Mouse (Mus musculus): ENCODE results near the gene Csrnp1.

DNA sequence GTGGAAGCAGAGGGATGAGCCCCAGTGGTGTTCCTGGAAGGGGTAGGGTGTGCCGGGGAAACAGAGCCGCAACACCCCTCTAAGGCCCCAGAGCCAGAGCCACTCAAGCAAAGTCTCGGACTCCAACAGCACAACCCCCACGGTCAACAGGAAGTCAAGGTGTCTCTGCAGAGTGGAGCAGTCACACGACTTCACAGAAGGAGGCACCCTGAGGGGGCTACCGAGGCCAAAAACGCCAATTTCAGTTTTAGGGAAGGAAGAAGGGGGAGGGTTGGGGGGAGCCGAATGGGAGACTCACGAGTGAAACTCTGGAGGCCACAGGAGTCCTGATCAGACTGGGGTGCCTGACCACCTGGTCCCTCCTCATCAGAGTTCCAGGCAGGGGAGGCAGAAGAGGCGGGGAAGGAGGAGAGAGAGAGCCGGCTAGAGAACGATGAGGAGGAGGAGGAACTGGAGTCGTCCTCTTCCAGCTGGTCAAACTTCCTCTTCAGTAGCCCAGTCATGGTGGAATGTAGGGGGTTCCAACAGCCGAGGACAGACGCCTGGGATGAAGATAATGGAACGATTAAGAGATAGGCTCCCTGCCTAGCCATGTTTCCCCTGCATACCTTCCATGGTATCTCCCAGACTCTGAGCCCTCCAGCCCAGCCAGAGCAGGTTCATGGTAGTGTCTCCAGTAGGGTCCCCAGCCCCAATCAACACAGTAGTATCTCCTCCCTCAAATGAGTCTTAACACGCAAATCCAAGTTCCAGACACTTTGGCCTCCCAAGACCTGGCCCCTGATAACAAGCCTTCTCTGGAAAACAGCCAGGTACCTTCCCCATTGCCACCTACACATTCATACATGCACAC lies 7.5 kb downstream of the Csrnp1 start:
- no peak for TF ChIP-seq TAL1 (conservative IDR thresholded peaks at IDR 0.05; ENCODE audit: low read depth, low read length)
- TF ChIP-seq GATA2 (IDR thresholded peaks at IDR 0.05; ENCODE audit: borderline replicate concordance, low read depth, low read length) = no peak
- no peak for TF ChIP-seq CTCF (IDR thresholded peaks at IDR 0.05; ENCODE audit: low read depth, low read length)
